Mouse (Mus musculus): ENCODE measurements around the gene Cdkl3. TPM values are rescaled to one million over a fixed set of nuclear protein-coding genes. Genes with fewer than 3 reads are reported as not detected.

Cdkl3 gene
- polyA plus RNA-seq, 1 experiment from 2014 or later = 20.4 TPM

GRCm38 (mm10) chr11:51967443-51968401 is 36.3 kb upstream of the Cdkl3 start, which contains the start of gene Cdkn2aipnl:
Gene Cdkn2aipnl (plus strand): TSS chr11:51967661.
- Histone ChIP-seq H3K36me3 (ENCODE audit: control insufficient read depth, insufficient read depth, low read length) (peaks cover 32% of the 10 kb centered on the region), H3K9me3 (replicated peaks; ENCODE audit: control insufficient read depth, low read length) (no peaks in the 10 kb centered on the region), H3K27me3 (replicated peaks; ENCODE audit: control insufficient read depth, insufficient read depth, low read length) (no peaks in the 10 kb centered on the region), H3K4me2 (ENCODE audit: low read length) (peak within 1 kb of the TSS; percentile 61), H3K27ac (ENCODE audit: low read depth, low read length) (peak within 1 kb of the TSS; percentile 61; the same call in 1 of the 2 replicates), H3K4me3 (ENCODE audit: low read depth, low read length) (peak within 1 kb of the TSS; percentile 61), H3K4me1 (ENCODE audit: control insufficient read depth, insufficient read depth, low read length) (peaks cover 4% of the 10 kb centered on the region; the same call in 1 of the 2 replicates), H3K9ac (ENCODE audit: low read length) (peak within 1 kb of the TSS; percentile 67)
- DNase-seq (ENCODE audit: low spot score) (peak; percentile 97), ATAC-seq (peak; percentile 96)
- 2% methylated on average over 53 of the region's 63 CpGs for WGBS

GRCm38 (mm10) chr11:51968896-51969295 is 35.1 kb upstream of the Cdkl3 start:
- no peaks in the 10 kb centered on the region for H3K9me3 ChIP-seq (replicated peaks; ENCODE audit: control insufficient read depth, low read length)
- H3K27ac ChIP-seq (ENCODE audit: low read depth, low read length) = no peak overlapping the region
- H3K4me2 ChIP-seq (ENCODE audit: low read length) = no peak overlapping the region
- H3K36me3 ChIP-seq (ENCODE audit: control insufficient read depth, insufficient read depth, low read length) = peaks cover 41% of the 10 kb centered on the region
- 93% methylated on average over 9 of the region's 9 CpGs for WGBS
- DNase-seq (ENCODE audit: low spot score) = no peak
- H3K9ac ChIP-seq (ENCODE audit: low read length) = no peak overlapping the region
- H3K4me3 ChIP-seq (ENCODE audit: low read depth, low read length) = no peak overlapping the region
- H3K27me3 ChIP-seq (replicated peaks; ENCODE audit: control insufficient read depth, insufficient read depth, low read length) = no peaks in the 10 kb centered on the region
- no peak for ATAC-seq
- peaks cover 4% of the 10 kb centered on the region; the same call in 1 of the 2 replicates for H3K4me1 ChIP-seq (ENCODE audit: control insufficient read depth, insufficient read depth, low read length)

GRCm38 (mm10) chr11:51969511-51969910 is 34.5 kb upstream of the Cdkl3 start:
- H3K36me3 ChIP-seq (ENCODE audit: control insufficient read depth, insufficient read depth, low read length) = peaks cover 45% of the 10 kb centered on the region
- H3K4me3 ChIP-seq (ENCODE audit: low read depth, low read length) = no peak overlapping the region
- no peak for ATAC-seq
- peak; percentile 10 for DNase-seq (ENCODE audit: low spot score)
- 84% methylated on average over 2 of the region's 2 CpGs for WGBS
- peaks cover 4% of the 10 kb centered on the region; the same call in 1 of the 2 replicates for H3K4me1 ChIP-seq (ENCODE audit: control insufficient read depth, insufficient read depth, low read length)
- no peak overlapping the region for H3K9ac ChIP-seq (ENCODE audit: low read length)
- no peak overlapping the region for H3K4me2 ChIP-seq (ENCODE audit: low read length)
- H3K27ac ChIP-seq (ENCODE audit: low read depth, low read length) = no peak overlapping the region
- H3K9me3 ChIP-seq (replicated peaks; ENCODE audit: control insufficient read depth, low read length) = no peaks in the 10 kb centered on the region
- no peaks in the 10 kb centered on the region for H3K27me3 ChIP-seq (replicated peaks; ENCODE audit: control insufficient read depth, insufficient read depth, low read length)

GRCm38 (mm10) chr11:51971644-51972043 is 32.4 kb upstream of the Cdkl3 start:
- 97% methylated on average over 6 of the region's 6 CpGs for WGBS
- H3K36me3 ChIP-seq (ENCODE audit: control insufficient read depth, insufficient read depth, low read length) = peaks cover 60% of the 10 kb centered on the region

GRCm38 (mm10) chr11:51999611-52000289 is 4.3 kb upstream of the Cdkl3 start:
- DNase-seq (ENCODE audit: low spot score) = peak; percentile 24

More at GRCm38 (mm10) chr11:51971644-51972043, 32.4 kb upstream of the Cdkl3 start:
- Histone ChIP-seq H3K27me3 (replicated peaks; ENCODE audit: control insufficient read depth, insufficient read depth, low read length) (no peaks in the 10 kb centered on the region), H3K4me3 (ENCODE audit: low read depth, low read length) (no peak overlapping the region), H3K27ac (ENCODE audit: low read depth, low read length) (no peak overlapping the region), H3K9me3 (replicated peaks; ENCODE audit: control insufficient read depth, low read length) (no peaks in the 10 kb centered on the region), H3K4me2 (ENCODE audit: low read length) (no peak overlapping the region), H3K9ac (ENCODE audit: low read length) (no peak overlapping the region), H3K4me1 (ENCODE audit: control insufficient read depth, insufficient read depth, low read length) (peaks cover 4% of the 10 kb centered on the region; the same call in 1 of the 2 replicates)
- DNase-seq (ENCODE audit: low spot score) = no peak
- ATAC-seq = no peak

GRCm38 (mm10) chr11:52000290-52000962 is 3.6 kb upstream of the Cdkl3 start, which contains the start of gene Ube2b:
Gene Ube2b (minus strand): TSS chr11:52000762.
- under 1% methylated on average over 58 of the region's 63 CpGs for WGBS
- H3K27ac ChIP-seq (ENCODE audit: low read depth, low read length) = peak within 1 kb of the TSS; percentile 94
- H3K4me3 ChIP-seq (ENCODE audit: low read depth, low read length) = peak within 1 kb of the TSS; percentile 98
- H3K9me3 ChIP-seq (replicated peaks; ENCODE audit: control insufficient read depth, low read length) = no peaks in the 10 kb centered on the region
- DNase-seq (ENCODE audit: low spot score) (peak; percentile 99), ATAC-seq (peak; percentile 79)
- H3K27me3 ChIP-seq (replicated peaks; ENCODE audit: control insufficient read depth, insufficient read depth, low read length) = no peaks in the 10 kb centered on the region
- H3K9ac ChIP-seq (ENCODE audit: low read length) = peak within 1 kb of the TSS; percentile 98
- peaks cover 24% of the 10 kb centered on the region for H3K36me3 ChIP-seq (ENCODE audit: control insufficient read depth, insufficient read depth, low read length)
- H3K4me1 ChIP-seq (ENCODE audit: control insufficient read depth, insufficient read depth, low read length) = peaks cover 28% of the 10 kb centered on the region
- H3K4me2 ChIP-seq (ENCODE audit: low read length) = peak within 1 kb of the TSS; percentile 91

More at GRCm38 (mm10) chr11:51999611-52000289, 4.3 kb upstream of the Cdkl3 start:
- Histone ChIP-seq H3K9ac (ENCODE audit: low read length) (peak overlapping the region; percentile 98), H3K9me3 (replicated peaks; ENCODE audit: control insufficient read depth, low read length) (no peaks in the 10 kb centered on the region), H3K4me3 (ENCODE audit: low read depth, low read length) (peak overlapping the region; percentile 98), H3K27ac (ENCODE audit: low read depth, low read length) (peak overlapping the region; percentile 94), H3K4me1 (ENCODE audit: control insufficient read depth, insufficient read depth, low read length) (peaks cover 24% of the 10 kb centered on the region), H3K27me3 (replicated peaks; ENCODE audit: control insufficient read depth, insufficient read depth, low read length) (no peaks in the 10 kb centered on the region), H3K4me2 (ENCODE audit: low read length) (peak overlapping the region; percentile 91), H3K36me3 (ENCODE audit: control insufficient read depth, insufficient read depth, low read length) (peaks cover 31% of the 10 kb centered on the region)
- ATAC-seq = peak; percentile 22
- under 1% methylated on average over 29 of the region's 29 CpGs for WGBS

- ATAC-seq (no peak), DNase-seq (ENCODE audit: low spot score) (no peak)
- Histone ChIP-seq H3K9ac (ENCODE audit: low read length) (peak overlapping the region; percentile 50; the same call in 1 of the 2 replicates), H3K36me3 (ENCODE audit: control insufficient read depth, insufficient read depth, low read length) (peaks cover 15% of the 10 kb centered on the region), H3K4me3 (ENCODE audit: low read depth, low read length) (peak overlapping the region; percentile 98; the same call in 1 of the 2 replicates), H3K27ac (ENCODE audit: low read depth, low read length) (peak overlapping the region; percentile 94; the same call in 1 of the 2 replicates), H3K27me3 (replicated peaks; ENCODE audit: control insufficient read depth, insufficient read depth, low read length) (no peaks in the 10 kb centered on the region), H3K9me3 (replicated peaks; ENCODE audit: control insufficient read depth, low read length) (no peaks in the 10 kb centered on the region), H3K4me1 (ENCODE audit: control insufficient read depth, insufficient read depth, low read length) (peaks cover 31% of the 10 kb centered on the region), H3K4me2 (ENCODE audit: low read length) (peak overlapping the region; percentile 58)
- WGBS = 41% methylated on average over 10 of the region's 10 CpGs
These were observed 2.7 kb upstream of the Cdkl3 start for GRCm38 (mm10) chr11:52001341-52001740.

- 94% methylated on average over 8 of the region's 8 CpGs for WGBS
- H3K27me3 ChIP-seq (replicated peaks; ENCODE audit: control insufficient read depth, insufficient read depth, low read length) = no peaks in the 10 kb centered on the region
- no peak overlapping the region for H3K4me3 ChIP-seq (ENCODE audit: low read depth, low read length)
- DNase-seq (ENCODE audit: low spot score) (no peak), ATAC-seq (no peak)
- no peak overlapping the region for H3K9ac ChIP-seq (ENCODE audit: low read length)
- no peak overlapping the region for H3K27ac ChIP-seq (ENCODE audit: low read depth, low read length)
- no peak overlapping the region for H3K4me2 ChIP-seq (ENCODE audit: low read length)
- peaks cover 10% of the 10 kb centered on the region for H3K36me3 ChIP-seq (ENCODE audit: control insufficient read depth, insufficient read depth, low read length)
- H3K4me1 ChIP-seq (ENCODE audit: control insufficient read depth, insufficient read depth, low read length) = peaks cover 31% of the 10 kb centered on the region
- no peaks in the 10 kb centered on the region for H3K9me3 ChIP-seq (replicated peaks; ENCODE audit: control insufficient read depth, low read length)
These were observed 2.2 kb upstream of the Cdkl3 start for GRCm38 (mm10) chr11:52001861-52002260.
